Mouse (Mus musculus): ENCODE measurements around the gene Chtop.

Gene Chtop

DNA sequence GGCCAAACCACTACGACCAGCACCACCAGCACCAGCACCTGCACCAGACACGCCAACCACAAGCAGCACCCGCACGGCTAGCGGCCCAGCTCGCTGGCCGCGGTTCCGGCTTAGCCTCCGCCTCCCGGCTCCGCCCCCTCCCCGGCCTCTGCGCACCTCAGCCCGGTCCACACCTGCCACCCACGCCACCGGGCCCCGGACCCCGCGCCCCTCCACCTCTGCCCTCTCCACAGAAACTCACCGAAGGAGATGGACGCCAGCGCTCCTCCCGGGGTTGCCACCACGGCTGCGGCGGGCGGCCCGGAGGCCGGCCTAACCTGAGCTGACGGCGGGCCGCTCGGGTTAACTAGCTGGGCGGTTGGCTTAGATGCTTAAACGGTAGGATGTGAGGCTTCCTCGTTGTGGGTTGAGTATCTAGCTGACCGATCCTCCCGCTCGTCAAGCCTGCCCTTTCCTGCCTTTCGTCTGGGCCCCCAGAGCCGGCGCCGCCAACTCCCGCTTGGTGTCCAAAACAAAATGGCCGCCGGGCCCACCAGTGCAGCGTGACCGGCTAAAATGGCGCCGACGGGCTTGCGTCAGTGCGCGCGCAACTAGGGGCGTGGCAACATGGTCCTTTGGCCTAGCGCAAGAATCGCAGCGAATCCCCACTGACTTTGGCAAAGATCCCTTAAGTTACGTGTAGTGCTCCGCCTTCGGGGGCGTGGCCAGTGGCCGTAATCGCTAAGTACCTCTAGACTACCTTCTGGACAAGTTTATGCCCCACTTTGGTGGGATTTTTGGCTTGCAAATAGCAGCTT, at the start of gene Chtop:
Chtop (minus strand) TSS at position 549 of the 797 bp plus-strand sequence.
- peak; percentile 99 for DNase-seq (ENCODE audit: low spot score)

DNA sequence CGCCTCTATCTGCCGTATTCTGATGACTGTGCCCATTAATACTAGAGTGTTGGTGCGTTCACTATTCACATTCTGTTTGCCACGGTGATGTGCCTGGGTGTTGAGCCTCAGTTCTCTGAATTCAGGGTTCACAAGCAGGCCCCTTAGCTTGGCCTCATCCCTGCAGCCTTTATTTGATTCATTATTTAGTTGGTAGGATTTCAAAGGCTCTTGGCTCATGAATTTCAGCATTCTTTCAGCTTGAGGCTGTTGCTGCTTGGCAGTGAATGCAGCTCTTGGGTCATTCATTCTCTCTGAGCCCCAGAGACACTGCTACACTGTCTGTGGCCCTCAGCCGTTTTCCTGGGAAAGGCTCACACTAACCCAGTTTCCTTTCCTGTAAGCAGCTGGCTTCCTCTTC, 46.7 kb upstream of the Chtop start:
- DNase-seq (ENCODE audit: low spot score), result no peak

DNA sequence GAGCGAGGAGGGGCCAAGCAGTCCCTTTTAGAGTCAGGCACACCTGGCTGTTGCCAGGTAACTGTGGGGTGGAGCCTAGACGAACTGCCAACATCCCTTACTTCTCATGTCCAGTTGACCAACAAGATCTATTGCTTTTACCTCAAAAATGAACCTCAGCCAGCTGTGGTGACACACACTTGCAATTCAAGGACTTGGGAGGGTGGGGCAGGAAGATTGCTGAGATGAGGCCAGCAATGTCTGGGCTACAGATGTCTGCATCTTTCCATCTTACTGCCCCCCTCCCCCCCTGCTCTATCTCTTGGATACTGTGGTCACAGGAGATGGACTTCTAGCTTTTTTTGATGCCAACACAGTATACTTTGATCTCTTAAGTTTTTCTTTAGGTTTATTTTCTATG, 42.9 kb upstream of the Chtop start:
- no peak for DNase-seq (ENCODE audit: low spot score)

DNA sequence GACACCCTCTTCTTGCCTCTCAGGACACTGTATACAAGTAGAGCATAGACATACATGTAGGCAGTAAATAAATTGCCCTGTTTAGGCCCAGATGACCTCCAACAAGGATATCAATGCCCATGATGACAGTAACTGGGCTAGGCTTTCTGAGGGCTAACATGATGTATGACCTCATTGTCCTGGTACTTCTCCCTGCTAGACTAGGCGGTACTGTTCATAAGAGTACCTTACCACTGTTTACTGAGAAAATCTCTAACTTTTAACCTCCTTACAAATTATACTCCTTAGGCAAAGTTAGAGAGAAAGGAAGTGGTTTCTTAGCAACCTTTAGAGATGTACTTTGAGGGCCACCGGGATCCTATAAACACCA, 41.1 kb upstream of the Chtop start:
- no peak for DNase-seq (ENCODE audit: low spot score)

DNA sequence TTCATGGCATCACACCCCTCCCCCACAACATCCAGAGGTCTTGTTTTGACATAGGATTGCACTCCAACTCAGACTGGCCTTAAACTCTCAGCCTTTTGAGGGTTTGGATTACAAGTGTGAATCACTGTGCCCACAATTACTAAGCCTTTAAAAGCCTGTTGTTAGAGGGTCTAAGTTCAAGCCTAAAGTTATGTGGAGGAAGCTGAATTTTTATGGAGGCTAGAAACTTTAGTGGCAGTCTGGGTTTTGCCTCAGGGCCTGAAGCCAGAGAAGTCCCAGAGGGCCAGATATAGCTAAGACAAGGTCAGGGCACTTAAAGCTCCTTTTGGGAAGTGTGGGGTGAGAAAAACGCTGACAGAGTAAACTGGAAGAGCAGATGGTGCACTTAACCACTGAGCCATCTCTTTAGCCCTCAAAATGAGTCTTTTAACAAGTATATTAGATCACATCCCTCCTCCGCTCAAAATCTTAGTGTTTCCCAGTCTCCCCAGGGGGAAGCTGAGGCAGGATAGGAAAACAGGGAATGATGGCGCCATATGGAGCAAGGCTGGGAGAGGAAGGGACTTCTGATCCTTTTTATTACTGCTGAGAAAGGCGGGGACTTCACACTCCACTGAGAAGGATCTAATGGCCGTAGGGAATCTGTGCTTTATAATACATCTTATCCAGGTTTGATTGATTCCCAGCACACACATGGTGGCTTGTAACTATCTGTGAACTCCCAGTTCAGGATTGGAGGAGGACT, 40.5 kb upstream of the Chtop start:
- DNase-seq (ENCODE audit: low spot score), result no peak

DNA sequence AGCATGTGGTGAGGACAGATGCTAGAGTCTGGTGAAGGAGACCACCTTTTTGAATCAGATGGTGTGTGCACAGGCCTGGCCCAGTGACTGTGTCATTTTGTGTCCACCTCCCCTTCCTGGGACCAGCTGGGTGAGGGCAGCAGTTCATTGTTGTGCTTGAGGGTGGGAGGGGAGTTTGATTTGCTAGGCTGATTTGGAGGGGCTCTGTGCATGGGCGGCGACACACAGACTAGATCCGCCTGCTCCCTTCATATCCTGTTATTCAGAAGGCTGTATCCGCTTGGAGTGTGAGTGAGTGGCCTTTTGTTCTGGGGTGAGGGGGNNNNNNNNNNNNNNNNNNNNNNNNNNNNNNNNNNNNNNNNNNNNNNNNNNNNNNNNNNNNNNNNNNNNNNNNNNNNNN, 31.6 kb upstream of the Chtop start:
- DNase-seq (ENCODE audit: low spot score), result no peak

DNA sequence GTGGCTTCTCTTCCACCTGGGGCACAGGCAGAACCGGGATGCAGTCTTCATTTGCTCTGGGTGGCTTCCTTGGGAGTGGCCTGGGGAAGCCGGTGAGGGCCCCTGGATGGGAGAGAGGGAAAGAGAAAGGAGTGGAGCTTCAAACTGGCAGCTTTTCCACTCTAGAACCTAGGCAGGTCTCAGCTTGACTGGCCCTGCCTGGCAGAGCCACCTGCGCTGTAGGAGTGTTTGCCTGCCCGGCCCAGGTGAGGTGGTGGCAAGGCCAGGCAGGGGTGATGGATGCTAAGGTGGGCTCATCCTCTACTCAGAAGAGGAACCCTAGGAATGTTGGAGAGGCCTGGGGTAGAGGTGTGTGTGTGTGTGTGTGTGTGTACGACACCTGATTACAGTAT, 28.6 kb upstream of the Chtop start:
- no peak for DNase-seq (ENCODE audit: low spot score)

DNA sequence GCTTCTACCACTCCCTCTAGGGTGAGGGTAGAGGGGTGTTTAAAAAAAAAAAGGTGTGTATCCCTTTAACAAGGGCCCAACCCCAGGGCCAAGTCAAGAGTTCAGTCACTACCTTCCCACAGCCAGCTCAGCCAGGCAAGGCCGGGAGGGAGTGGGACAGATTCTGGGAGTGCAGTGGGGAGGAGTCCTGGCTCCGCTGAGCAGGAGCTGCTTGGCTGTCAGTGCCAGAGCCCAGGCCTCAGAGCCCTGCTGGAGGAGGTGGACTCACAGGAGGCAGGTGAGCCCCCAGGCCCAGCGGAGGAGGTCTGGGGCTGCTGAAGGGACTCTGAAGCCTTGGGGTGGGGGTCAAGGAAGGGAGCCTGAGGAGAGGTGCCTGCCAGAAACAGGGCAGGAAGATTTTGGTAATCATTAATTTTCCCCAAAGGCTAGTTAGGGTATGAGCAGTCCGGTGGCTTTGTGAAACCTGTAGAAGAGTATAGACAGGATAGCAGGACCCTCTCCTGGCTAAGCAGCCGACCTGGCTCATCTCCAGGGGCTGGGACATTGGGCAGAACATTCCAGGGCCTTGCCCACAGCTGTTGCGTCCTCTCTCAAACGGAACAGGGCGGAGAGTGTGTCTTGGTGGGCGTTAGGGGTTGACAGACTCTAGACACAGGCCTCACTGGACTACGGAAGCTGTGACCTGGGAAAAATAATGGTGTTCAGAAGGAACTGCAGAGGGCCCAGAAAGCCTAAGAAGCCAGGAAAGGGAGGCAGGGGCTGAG, 28.0 kb upstream of the Chtop start, which contains the start of gene S100a16:
S100a16 (plus strand) TSS at position 114 of the 764 bp plus-strand sequence.
- DNase-seq (ENCODE audit: low spot score), result no peak

DNA sequence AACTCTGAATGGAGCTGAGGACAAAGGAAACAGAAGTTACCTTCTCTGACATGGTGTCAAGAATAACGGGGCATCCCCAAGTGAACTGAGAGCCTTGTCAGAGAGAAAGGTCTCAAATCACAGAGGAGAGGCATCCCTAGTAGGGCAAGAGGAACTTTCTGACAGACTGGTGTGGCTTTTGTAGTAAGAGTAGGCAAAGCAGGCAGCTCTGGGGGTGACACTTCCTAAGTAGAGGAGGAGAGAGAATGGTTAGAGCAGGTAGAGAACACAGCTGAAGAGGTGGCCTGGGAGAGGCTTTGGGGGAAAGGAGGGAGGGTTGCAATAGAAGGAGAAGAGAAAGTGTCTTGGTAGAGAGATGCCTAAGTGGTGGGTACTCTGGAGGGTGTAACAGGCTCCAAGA, 26.1 kb upstream of the Chtop start:
- no peak for DNase-seq (ENCODE audit: low spot score)

DNA sequence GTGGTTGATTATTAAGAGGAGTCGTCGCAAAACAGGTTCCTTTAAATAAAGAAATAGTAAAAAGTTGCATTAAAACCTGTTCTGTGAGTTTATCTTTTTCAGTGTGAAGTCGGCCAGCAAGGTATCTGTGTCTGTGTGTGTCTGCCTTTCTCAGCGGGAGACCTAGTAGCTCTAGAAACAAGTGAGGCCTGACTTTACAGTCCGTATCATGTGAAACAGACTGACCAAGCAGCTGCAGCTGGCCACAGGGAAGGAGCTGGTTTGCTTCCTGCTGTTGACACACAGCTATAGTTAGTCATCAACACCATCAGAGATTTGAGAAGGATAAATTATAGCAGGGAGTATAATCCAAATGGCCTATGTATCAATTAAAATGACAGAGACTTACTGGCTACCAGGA, 22.4 kb upstream of the Chtop start:
- DNase-seq (ENCODE audit: low spot score), result no peak

DNA sequence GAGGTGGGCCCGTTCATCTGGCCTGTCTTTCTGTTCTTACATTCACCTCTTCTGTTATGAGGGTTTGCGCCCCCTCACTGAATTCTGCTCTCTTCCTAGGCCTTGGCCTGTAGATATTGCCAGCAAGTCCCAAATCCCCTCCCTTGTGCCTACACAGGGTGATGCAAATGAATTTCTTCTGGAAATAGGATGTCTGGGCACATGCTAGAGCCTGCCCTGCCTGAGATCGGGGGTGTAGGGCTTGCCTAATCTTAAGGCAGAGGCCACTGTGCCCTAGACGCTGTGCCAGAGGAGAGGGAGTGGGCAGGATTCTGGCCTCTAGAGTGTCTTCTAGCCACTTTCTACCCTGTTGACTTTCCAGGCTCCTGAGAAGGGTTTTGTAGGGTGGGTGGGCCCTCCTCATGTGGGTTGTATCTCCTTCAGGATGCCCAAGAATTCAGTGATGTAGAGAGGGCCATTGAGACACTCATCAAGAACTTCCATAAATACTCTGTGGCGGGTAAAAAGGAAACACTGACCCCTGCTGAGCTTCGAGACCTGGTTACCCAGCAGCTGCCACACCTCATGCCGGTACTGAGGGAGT, 18.1 kb upstream of the Chtop start:
- no peak for DNase-seq (ENCODE audit: low spot score)

DNA sequence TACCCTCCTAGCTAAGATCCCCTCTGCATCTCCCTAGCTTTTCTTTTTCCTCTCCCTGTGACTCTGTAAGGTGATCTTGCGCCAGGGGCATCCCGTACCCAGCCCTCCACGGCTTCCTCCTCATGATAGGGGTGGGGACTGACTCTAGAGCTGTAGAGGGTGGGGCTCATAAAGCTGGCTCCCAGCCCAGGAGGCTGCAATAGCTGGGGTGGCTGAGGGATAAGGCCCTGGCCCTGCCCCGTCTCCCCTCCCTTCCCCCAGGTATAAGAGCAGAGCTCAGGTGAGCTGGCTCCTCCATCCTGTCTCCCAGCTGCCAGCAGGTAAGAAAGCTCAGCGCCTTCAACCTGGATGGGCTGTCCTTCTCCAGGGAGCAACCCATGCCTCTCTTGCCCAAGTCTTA, 17.3 kb upstream of the Chtop start, which contains the start of gene S100a14:
S100a14 (plus strand) TSS at position 277 of the 400 bp plus-strand sequence.
- DNase-seq (ENCODE audit: low spot score), result no peak

DNA sequence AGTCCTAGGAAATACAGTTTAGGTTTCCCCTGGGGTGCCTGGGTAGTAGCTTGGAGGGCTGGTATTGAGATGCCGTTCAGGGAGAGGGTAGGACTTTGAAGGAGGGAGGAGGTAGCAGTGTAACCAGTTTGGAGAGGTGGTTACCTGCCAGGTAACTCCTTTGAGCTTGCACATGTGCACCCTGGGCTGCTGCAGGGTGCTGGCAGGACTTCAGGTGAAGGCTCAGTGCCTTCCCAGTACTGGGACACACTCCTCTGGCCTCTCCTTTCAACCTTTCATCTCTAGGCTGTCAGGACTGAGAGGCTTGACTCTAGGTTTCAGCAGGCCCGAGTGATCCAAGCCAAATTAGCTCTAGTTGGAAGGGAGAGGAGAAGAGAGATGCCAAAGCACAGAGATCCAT, 16.8 kb upstream of the Chtop start:
- no peak for DNase-seq (ENCODE audit: low spot score)

DNA sequence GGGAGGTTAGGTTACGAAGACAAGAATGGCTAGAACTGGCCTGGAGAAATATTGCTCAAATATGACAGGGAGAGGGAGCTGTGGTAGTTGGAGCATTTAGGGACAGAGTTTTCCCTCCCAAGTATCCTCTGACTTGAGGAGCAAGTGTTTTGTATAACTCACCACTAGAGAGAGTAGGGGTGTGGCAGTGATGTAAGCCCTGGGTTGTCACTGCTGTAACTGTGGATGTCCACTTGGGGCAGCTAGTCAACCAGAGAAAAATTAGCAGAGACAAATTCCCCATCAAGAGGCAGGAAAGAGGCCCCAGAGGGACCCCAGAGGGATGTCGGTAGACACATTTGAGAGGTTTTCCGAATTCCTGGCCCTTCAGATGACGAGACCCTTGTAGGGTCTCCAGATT, 16.1 kb upstream of the Chtop start:
- DNase-seq (ENCODE audit: low spot score), result peak; percentile 32

DNA sequence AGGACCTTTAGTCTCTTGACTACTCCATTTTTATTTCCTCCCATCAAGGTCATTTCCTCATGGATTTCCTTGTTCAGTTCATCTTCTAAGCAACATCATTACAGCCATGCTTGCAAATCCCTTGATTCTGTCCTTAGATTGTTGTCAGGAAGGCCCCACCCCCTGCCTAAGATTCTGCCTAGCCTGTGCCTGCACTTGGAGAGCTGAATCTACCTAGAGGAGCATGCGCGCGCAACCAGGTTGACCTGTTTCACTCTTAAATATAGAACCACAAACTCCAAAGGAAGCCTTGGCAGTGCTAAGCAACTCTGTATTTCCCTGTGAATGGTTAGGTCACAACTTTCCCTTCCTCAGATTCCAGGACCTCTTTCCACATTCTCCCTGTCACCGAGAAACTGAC, 8.4 kb upstream of the Chtop start:
- DNase-seq (ENCODE audit: low spot score), result no peak

DNA sequence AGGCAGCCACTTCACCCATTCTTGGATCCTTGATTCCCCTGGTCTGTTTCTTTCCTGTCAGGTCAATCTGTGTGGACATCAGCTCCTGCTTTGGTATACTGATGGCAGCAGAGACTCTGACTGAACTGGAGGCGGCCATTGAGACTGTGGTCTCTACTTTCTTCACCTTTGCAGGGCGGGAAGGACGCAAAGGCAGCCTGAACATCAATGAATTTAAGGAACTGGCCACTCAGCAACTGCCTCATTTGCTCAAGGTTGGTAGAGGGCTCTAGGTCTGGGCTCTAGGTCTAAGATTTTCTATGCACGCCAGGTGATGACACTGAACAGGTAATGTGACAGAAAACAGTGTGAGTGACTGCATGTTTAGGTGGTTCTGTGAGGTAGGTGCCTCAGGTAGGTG, 6.5 kb upstream of the Chtop start:
- DNase-seq (ENCODE audit: low spot score), result no peak

DNA sequence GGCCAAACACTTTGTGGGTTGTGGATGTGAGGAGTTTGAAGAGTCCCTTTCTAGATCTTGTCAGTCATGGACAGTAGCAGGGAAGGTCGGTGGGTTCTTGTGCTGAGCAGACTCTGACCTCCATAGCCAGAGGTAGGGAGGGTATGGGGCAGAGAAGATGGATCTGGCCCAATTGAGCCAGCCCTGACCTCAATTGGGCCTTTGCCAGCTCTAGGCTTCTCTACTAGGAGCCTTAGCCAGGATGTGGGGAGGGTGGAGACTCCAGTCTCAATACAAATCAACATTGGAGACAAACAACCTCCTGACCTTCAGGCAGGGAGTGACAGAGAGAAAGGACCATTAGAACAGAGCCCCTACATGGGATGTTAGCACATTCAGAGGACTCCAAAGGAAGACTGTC, 5.9 kb upstream of the Chtop start:
- no peak for DNase-seq (ENCODE audit: low spot score)

DNA sequence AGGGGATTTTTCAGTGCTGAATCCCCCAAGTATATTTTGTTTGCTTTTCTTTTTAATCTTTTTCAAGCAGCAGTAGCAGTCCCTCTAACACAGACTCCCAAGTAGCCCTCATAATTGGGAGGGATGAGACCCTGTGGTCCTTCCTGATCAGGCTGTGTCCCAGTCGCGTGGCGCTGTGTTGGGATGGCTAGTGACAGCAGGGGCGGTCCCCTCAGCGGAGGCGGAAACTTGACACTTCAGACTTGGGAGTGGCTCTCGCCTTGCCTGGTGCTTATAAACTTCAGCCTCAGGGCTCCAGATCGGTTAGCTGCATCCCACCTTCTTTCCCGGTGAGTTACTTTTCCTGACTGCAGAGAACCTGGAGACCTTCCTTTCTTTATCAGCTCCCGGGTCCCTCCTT, 5.4 kb upstream of the Chtop start:
- peak; percentile 59 for DNase-seq (ENCODE audit: low spot score)

DNA sequence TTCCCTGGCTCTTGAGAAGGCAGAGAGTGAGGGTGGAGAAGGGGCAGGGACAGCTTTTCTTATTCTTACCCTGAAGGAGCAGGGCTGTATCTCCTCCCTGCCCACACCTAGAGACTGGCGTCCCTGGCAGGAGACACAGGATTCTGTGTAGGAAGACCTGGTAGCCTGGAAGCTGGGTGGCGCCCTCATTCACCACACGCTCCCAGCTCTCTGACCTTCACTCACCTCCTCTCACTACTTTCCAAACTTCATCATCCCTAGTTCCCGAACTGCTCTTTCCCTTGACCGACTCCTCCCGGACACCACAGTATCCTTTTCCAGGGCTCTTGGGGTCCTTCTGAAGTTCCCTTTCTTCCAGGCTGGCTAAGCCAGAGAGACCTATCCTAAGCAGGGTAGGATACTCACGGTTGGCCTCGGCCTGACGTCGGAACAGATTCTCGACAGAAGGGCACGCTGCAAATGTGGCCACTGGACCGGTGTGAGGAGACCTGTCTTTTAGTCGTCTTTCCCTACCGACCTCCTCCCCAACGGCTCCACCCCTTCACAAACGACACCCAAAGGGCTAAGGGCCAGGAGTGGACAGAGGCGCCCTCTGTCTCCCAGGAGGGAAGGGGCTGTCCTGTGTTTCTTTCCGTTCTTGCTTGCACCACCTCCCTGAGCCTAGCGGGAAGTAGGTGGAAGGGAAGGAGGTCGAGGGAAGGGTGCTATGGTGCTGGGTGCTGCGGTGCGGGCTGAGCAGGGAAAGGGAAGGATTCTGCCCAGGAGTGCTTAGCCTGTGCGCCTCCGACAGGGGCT, 4.7 kb upstream of the Chtop start, which contains the start of the genes S100a1 and S100a13:
S100a1 (minus strand) TSS at position 597 of the 795 bp plus-strand sequence.
S100a13 (plus strand) TSS at position 640 of the 795 bp plus-strand sequence.
- DNase-seq (ENCODE audit: low spot score), result peak; percentile 35

DNA sequence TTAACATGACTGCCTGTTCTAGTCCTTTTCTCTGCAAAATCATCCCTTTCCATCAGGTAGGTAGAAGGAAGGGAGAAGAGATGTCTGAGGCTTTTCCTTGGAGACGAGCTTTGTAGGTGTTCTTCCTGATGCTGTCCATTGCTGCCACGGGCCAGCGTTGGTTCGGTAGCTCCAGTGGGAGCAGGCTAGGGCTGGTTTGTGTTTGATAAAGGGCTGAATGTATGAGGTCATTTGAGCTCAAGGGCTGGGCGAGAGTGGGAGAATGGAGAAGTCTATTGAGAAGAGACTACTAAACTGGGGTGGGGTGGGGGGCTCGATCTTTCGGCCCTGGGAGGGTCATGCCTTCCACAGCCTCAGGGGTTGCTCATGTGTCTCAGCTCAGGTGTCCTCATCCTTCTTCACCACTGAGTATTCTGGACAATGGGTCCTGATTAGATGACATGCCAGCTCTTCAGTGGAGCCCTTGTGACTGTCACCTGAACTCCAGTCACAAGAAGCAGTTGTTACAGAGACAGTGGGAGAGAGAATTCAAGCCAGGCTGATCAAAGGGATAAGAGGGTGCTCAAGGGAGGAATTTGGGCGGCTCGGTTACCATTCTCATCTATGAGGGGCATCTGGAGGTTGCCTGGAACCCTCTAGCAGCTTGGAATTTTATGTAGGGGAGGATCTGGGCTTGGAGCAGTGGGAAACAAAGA, 3.8 kb upstream of the Chtop start:
- DNase-seq (ENCODE audit: low spot score), result no peak

DNA sequence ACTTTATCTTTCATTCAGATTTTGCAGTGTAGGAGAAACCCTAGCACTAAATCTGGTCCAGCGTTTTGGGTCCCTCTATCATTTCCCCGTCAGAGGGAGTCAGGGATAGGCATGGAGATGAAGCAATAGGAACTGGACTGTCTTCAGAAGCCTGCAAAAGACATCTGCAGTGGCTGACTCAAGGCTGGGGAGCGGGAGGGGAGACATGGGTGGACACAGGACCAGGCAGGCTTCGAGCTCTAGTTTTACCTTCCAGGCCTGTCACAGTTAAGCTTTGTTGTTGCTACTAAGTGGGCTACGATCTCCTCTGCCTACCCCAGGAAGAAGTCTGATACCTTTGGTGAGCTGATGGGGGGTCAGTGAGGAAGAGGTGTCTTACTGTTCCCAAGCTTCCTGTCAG, 3.0 kb upstream of the Chtop start:
- no peak for DNase-seq (ENCODE audit: low spot score)

All from c-Kit-positive CD71-positive TER-119-positive erythroid progenitor cells, embryonic 14.5 days (primary cell).